In genomic region chr1:127530849-127531580, GRCm38 (mm10) we compare ENCODE assay signal across 10 mouse cellular contexts.
DNase-seq lines count a peak whose midpoint lies in the region; ATAC-seq lines count a peak whose summit lies in the region.
"Had no signal": no experiment of that assay in that cellular context is flagged by ENCODE, and none has a peak within 500 bp of the region (broad histone marks: within the 10 kb centered on the region; RNA-seq: fewer than 3 reads in every experiment).

No protein-coding gene starts in this region.

- H3K27me3 ChIP-seq in forebrain, embryonic 14.5 days (replicated peaks; ENCODE audit: control insufficient read depth, insufficient read depth, low read length) = peaks cover 36% of the 10 kb centered on the region
- H3K27me3 ChIP-seq in limb, embryonic 13.5 days = peaks cover 6% of the 10 kb centered on the region
- H3K27me3 ChIP-seq: heart, embryonic 15.5 days had no signal

- H3K36me3 ChIP-seq in forebrain, embryonic 14.5 days (ENCODE audit: control insufficient read depth, insufficient read depth, low read length) = no peaks in the 10 kb centered on the region
- H3K36me3 ChIP-seq in limb, embryonic 13.5 days = no peaks in the 10 kb centered on the region
- H3K36me3 ChIP-seq: heart, embryonic 15.5 days had no signal

- peak overlapping the region; percentile 83 for H3K27ac ChIP-seq in forebrain, embryonic 14.5 days (ENCODE audit: low read depth, low read length)
- no peak overlapping the region for H3K27ac ChIP-seq in limb, embryonic 13.5 days
- H3K27ac ChIP-seq: heart, embryonic 15.5 days had no signal

- ATAC-seq in forebrain, embryonic 14.5 days = peak; percentile 98
- ATAC-seq in limb, embryonic 13.5 days (ENCODE audit: low FRiP score, low read depth) = peak; percentile 66

- DNase-seq in right cerebral cortex, postnatal 10 days (ENCODE audit: low spot score in 2 of 2) = peak; percentile 47 to 58
- no peak for DNase-seq in right cerebral cortex, postnatal 25 days
- peak; percentile 96 for DNase-seq in forebrain, embryonic 14.5 days (ENCODE audit: low spot score)
- DNase-seq in telencephalon, adult 2 months (ENCODE audit: low read depth, low spot score) = peak; percentile 22
- no peak for DNase-seq in spleen, adult 12 weeks (ENCODE audit: low spot score)
- DNase-seq in adrenal gland, postnatal 36 days = no peak
- DNase-seq in lung, postnatal 25 days (ENCODE audit: low spot score) = no peak

- peak overlapping the region; percentile 30 for H3K4me2 ChIP-seq in forebrain, embryonic 14.5 days (ENCODE audit: low read length)
- peak overlapping the region; percentile 25 for H3K4me2 ChIP-seq in limb, embryonic 13.5 days (replicated peaks)
- H3K4me2 ChIP-seq: heart, embryonic 15.5 days had no signal

- no peaks in the 10 kb centered on the region for H3K9me3 ChIP-seq in forebrain, embryonic 14.5 days (replicated peaks; ENCODE audit: control insufficient read depth, low read length)
- no peaks in the 10 kb centered on the region; the same call in 1 of the 2 replicates for H3K9me3 ChIP-seq in limb, embryonic 13.5 days
- H3K9me3 ChIP-seq: heart, embryonic 15.5 days had no signal

- H3K4me1 ChIP-seq in forebrain, embryonic 14.5 days (ENCODE audit: control insufficient read depth, insufficient read depth, low read length) = peaks cover 14% of the 10 kb centered on the region
- H3K4me1 ChIP-seq in limb, embryonic 13.5 days = peaks cover 28% of the 10 kb centered on the region

- H3K4me3 ChIP-seq in forebrain, embryonic 14.5 days (ENCODE audit: low read depth, low read length) = no peak overlapping the region
- no peak overlapping the region for H3K4me3 ChIP-seq in limb, embryonic 13.5 days
- H3K4me3 ChIP-seq: heart, embryonic 15.5 days; myocyte had no signal

- H3K9ac ChIP-seq in forebrain, embryonic 14.5 days (ENCODE audit: low read length) = peak overlapping the region; percentile 35; the same call in 1 of the 2 replicates
- no peak overlapping the region for H3K9ac ChIP-seq in limb, embryonic 13.5 days
- H3K9ac ChIP-seq: heart, embryonic 15.5 days had no signal

- WGBS in forebrain, embryonic 14.5 days = 8% methylated on average over 14 of the region's 14 CpGs
- WGBS in limb, embryonic 13.5 days = 27% methylated on average over 14 of the region's 14 CpGs

Comparison
In these comparisons a context has a peak if more than half of its experiments do, and no peak if none do; other contexts are left out.
1. DNase-seq: peak in right cerebral cortex, postnatal 10 days (2 of 2), forebrain, embryonic 14.5 days (single experiment) and telencephalon, adult 2 months (single experiment); none in right cerebral cortex, postnatal 25 days (single experiment), spleen, adult 12 weeks (single experiment), adrenal gland, postnatal 36 days (0 of 2) and lung, postnatal 25 days (single experiment).